Mouse (Mus musculus) bone marrow, adult 2 months (tissue): ENCODE data around the gene Prkcb.

Source experiments
- CTCF ChIP-seq: fragments of 200-500 bp; IDR thresholded peaks from 2 replicates; pipeline ENCODE4 v1.5.1; 2011; ENCODE audit warnings: low read length, control low read depth; ENCODE audit not compliant: control insufficient read depth, insufficient read depth
- POLR2A ChIP-seq: fragments of 200-500 bp; IDR thresholded peaks from 2 replicates; pipeline ENCODE4 v1.6.1; 2011; ENCODE audit warnings: low read depth, mild to moderate bottlenecking, control low read depth, low read length, borderline replicate concordance; ENCODE audit not compliant: control insufficient read depth

DNA sequence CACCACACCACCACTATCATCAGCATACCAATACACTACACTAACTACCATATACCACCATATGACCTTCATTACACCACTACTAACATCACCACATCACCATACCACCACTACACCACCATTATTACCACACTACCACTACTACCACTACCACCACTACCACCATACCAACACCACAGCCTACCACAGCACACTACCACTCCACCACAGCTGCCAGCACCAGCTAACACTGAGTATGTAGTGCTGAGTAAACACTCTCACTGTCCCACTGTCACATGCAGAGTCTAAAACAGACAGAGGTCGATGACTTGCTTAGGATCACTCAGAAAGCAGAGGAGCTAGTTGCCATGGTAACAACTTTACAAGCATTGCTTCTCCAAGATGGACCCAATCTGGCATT, 78.1 kb downstream of the Prkcb start:
- TF ChIP-seq CTCF (no peak), POLR2A (no peak)
